Mouse (Mus musculus) CD8-positive naive resting alpha-beta T cell, adult 2 months (primary cell): ENCODE results near the gene Dync2h1.
"Not testable (repeated sequence)": the region's sequence is repeated elsewhere in the genome, so short reads cannot be mapped to it uniquely, and the experiment has no call there.

Source experiments
- DNase-seq, 2 experiments: peaks; one replicate each; pipeline ENCODE4 v3.0.0; 2022; ENCODE audit warnings: low read depth in 2 of 2, low spot score in 2 of 2

Dync2h1 gene

GRCm38 (mm10) chr9:7184172-7184896 is at the start of gene Dync2h1, which contains the start of gene Dcun1d5:
Gene Dync2h1 (minus strand): TSS chr9:7184446.
Gene Dcun1d5 (plus strand): TSS chr9:7184520.
- peak; percentile 88 for DNase-seq

- DNase-seq = no peak
These were observed 37.2 kb upstream of the Dync2h1 start for GRCm38 (mm10) chr9:7221460-7221859.

GRCm38 (mm10) chr9:7221024-7221423 is 36.8 kb upstream of the Dync2h1 start:
- DNase-seq = no peak

- DNase-seq = peak in 1 of 2 experiments; percentile 21
These were observed 32.0 kb upstream of the Dync2h1 start for GRCm38 (mm10) chr9:7216240-7216639.

GRCm38 (mm10) chr9:7190694-7191093 is 6.4 kb upstream of the Dync2h1 start:
- DNase-seq = not testable (repeated sequence)

- DNase-seq = no peak
These were observed 648 bp upstream of the Dync2h1 start for GRCm38 (mm10) chr9:7184897-7185291.

GRCm38 (mm10) chr9:7176618-7177610 is 7.3 kb downstream of the Dync2h1 start:
- DNase-seq = peak; percentile 72 to 86

- DNase-seq = no peak
These were observed 10.5 kb downstream of the Dync2h1 start for GRCm38 (mm10) chr9:7173756-7174155.

GRCm38 (mm10) chr9:7167339-7167998 is 16.8 kb downstream of the Dync2h1 start:
- DNase-seq = no peak

- DNase-seq = no peak
These were observed 23.6 kb downstream of the Dync2h1 start for GRCm38 (mm10) chr9:7160688-7161087.

- no peak for DNase-seq
These were observed 24.5 kb downstream of the Dync2h1 start for GRCm38 (mm10) chr9:7159718-7160117.

GRCm38 (mm10) chr9:7158605-7159004 is 25.6 kb downstream of the Dync2h1 start:
- DNase-seq = no peak

- DNase-seq = no peak
These were observed 29.9 kb downstream of the Dync2h1 start for GRCm38 (mm10) chr9:7154391-7154790.

- DNase-seq = no peak
These were observed 61.4 kb downstream of the Dync2h1 start for GRCm38 (mm10) chr9:7122863-7123262.

GRCm38 (mm10) chr9:7110166-7110565 is 74.1 kb downstream of the Dync2h1 start:
- no peak for DNase-seq

- no peak for DNase-seq
These were observed 82.9 kb downstream of the Dync2h1 start for GRCm38 (mm10) chr9:7101361-7101760.

GRCm38 (mm10) chr9:7074625-7075024 is 109.6 kb downstream of the Dync2h1 start:
- no peak for DNase-seq

GRCm38 (mm10) chr9:7070846-7071245 is 113.4 kb downstream of the Dync2h1 start:
- DNase-seq = no peak

GRCm38 (mm10) chr9:7050588-7050987 is 133.7 kb downstream of the Dync2h1 start:
- peak in 1 of 2 experiments; percentile 2 for DNase-seq

- DNase-seq = no peak
These were observed 141.5 kb downstream of the Dync2h1 start for GRCm38 (mm10) chr9:7042635-7043273.

- no peak for DNase-seq
These were observed 143.0 kb downstream of the Dync2h1 start for GRCm38 (mm10) chr9:7041231-7041630.
